Mouse (Mus musculus): Measurements from ENCODE around the gene Mindy4. TPM values are rescaled to one million over a fixed set of nuclear protein-coding genes. Genes with fewer than 3 reads are reported as not detected.

The Mindy4 gene
- total and polyA plus RNA-seq, 3 experiments = 0.23 to 1.6 TPM; not detected in 1

- DNase-seq (ENCODE audit: low read depth, low spot score) = peak; percentile 80
- H3K4me1 ChIP-seq (ENCODE audit: control insufficient read depth in 1 of 2, insufficient read depth in 2 of 2, low read length in 2 of 2) = peaks cover 5 to 56% of the 10 kb centered on the region in 2 experiments
- H3K9ac ChIP-seq (ENCODE audit: control insufficient read depth, low read depth, low read length, poor library complexity, severe bottlenecking) = peak overlapping the region; percentile 12; the same call in 1 of the 2 replicates
- H3K9me3 ChIP-seq (replicated peaks; ENCODE audit: insufficient read depth, low read length) = no peaks in the 10 kb centered on the region
- no peaks in the 10 kb centered on the region for H3K79me2 ChIP-seq (ENCODE audit: control insufficient read depth, insufficient read depth, low read length, poor library complexity)
- peak overlapping the region; percentile 22 to 36 for H3K4me3 ChIP-seq (ENCODE audit: control insufficient read depth in 1 of 2, insufficient read depth in 1 of 2, low read depth in 2 of 2, low read length in 2 of 2)
- no peaks in the 10 kb centered on the region for H3K27me3 ChIP-seq (ENCODE audit: control insufficient read depth in 1 of 2, insufficient read depth in 2 of 2, low read length in 2 of 2)
- peak overlapping the region; percentile 72 for H3K27ac ChIP-seq (ENCODE audit: control insufficient read depth, low read depth, low read length)
- H3K36me3 ChIP-seq (ENCODE audit: control insufficient read depth in 1 of 2, insufficient read depth in 2 of 2, low read length in 2 of 2) = peaks cover 0 to 13% of the 10 kb centered on the region in 2 experiments; a peak in 2 of 4 replicates
- TF ChIP-seq SIN3A (IDR thresholded peaks at IDR 0.05; ENCODE audit: low read length) (peak; percentile 56), ZC3H11A (IDR thresholded peaks at IDR 0.05; ENCODE audit: low read depth, low read length) (no peak), ETS1 (IDR thresholded peaks at IDR 0.05; ENCODE audit: low read depth, low read length) (peak; percentile 70), ZNF384 (IDR thresholded peaks at IDR 0.05; ENCODE audit: low read depth, low read length) (peak; percentile 96), CTCF (IDR thresholded peaks at IDR 0.05 in 2 of 3, conservative IDR thresholded peaks at IDR 0.05 in 1 of 3; ENCODE audit: control insufficient read depth in 1 of 3, insufficient read depth in 1 of 3, low read depth in 2 of 3, low read length in 3 of 3, poor library complexity in 1 of 3, severe bottlenecking in 1 of 3) (no peak), MXI1 (IDR thresholded peaks at IDR 0.05; ENCODE audit: low read depth, low read length) (0 out of 2 replicates have a peak, but pooled peaks have one; percentile 65), MYB (IDR thresholded peaks at IDR 0.05; ENCODE audit: low read depth, low read length) (peak; percentile 91), KAT2A (conservative IDR thresholded peaks at IDR 0.05; ENCODE audit: low read depth, low read length) (no peak), RCOR1 (IDR thresholded peaks at IDR 0.05; ENCODE audit: low read depth, low read length) (peak; percentile 84), UBTF (IDR thresholded peaks at IDR 0.05; ENCODE audit: borderline replicate concordance, insufficient read depth, low read depth, low read length) (no peak), GATA1 (IDR thresholded peaks at IDR 0.05; ENCODE audit: low read depth, low read length) (peak; percentile 88), TAL1 (IDR thresholded peaks at IDR 0.05; ENCODE audit: low read length) (peak; percentile 83), ZKSCAN1 (IDR thresholded peaks at IDR 0.05; ENCODE audit: low read depth, low read length) (no peak), EP300 (IDR thresholded peaks at IDR 0.05; ENCODE audit: low read depth in 1 of 2, low read length in 2 of 2) (peak; percentile 87 to 95), NELFE (IDR thresholded peaks at IDR 0.05; ENCODE audit: low read depth, low read length) (no peak), TCF12 (IDR thresholded peaks at IDR 0.05; ENCODE audit: low read depth, low read length) (peak; percentile 89)
Observed at GRCm38 (mm10) chr6:55323908-55324634, 120.9 kb downstream of the Mindy4 start.

- Histone ChIP-seq H3K4me1 (ENCODE audit: control insufficient read depth in 1 of 2, insufficient read depth in 2 of 2, low read length in 2 of 2) (peaks cover 5 to 56% of the 10 kb centered on the region in 2 experiments), H3K27ac (ENCODE audit: control insufficient read depth, low read depth, low read length) (no peak overlapping the region), H3K79me2 (ENCODE audit: control insufficient read depth, insufficient read depth, low read length, poor library complexity) (no peaks in the 10 kb centered on the region), H3K36me3 (ENCODE audit: control insufficient read depth in 1 of 2, insufficient read depth in 2 of 2, low read length in 2 of 2) (peaks cover 0 to 13% of the 10 kb centered on the region in 2 experiments; a peak in 2 of 4 replicates), H3K4me3 (ENCODE audit: control insufficient read depth in 1 of 2, insufficient read depth in 1 of 2, low read depth in 2 of 2, low read length in 2 of 2) (no peak overlapping the region), H3K9ac (ENCODE audit: control insufficient read depth, low read depth, low read length, poor library complexity, severe bottlenecking) (no peak overlapping the region), H3K27me3 (ENCODE audit: control insufficient read depth in 1 of 2, insufficient read depth in 2 of 2, low read length in 2 of 2) (no peaks in the 10 kb centered on the region), H3K9me3 (replicated peaks; ENCODE audit: insufficient read depth, low read length) (no peaks in the 10 kb centered on the region)
- TF ChIP-seq TAL1 (IDR thresholded peaks at IDR 0.05; ENCODE audit: low read length) (no peak), RAD21 (IDR thresholded peaks at IDR 0.05; ENCODE audit: low read depth, low read length) (peak; percentile 18), MAFK (IDR thresholded peaks at IDR 0.05; ENCODE audit: borderline replicate concordance, low read depth, low read length) (no peak), BHLHE40 (IDR thresholded peaks at IDR 0.05; ENCODE audit: borderline replicate concordance, low read depth, low read length) (no peak), ZNF384 (IDR thresholded peaks at IDR 0.05; ENCODE audit: low read depth, low read length) (no peak), CTCF (IDR thresholded peaks at IDR 0.05 in 2 of 3, conservative IDR thresholded peaks at IDR 0.05 in 1 of 3; ENCODE audit: control insufficient read depth in 1 of 3, insufficient read depth in 1 of 3, low read depth in 2 of 3, low read length in 3 of 3, poor library complexity in 1 of 3, severe bottlenecking in 1 of 3) (peak in 2 of 3 experiments; percentile 34 to 44; a peak in 4 of 6 replicates), CHD2 (IDR thresholded peaks at IDR 0.05; ENCODE audit: low read length) (no peak), MYB (IDR thresholded peaks at IDR 0.05; ENCODE audit: low read depth, low read length) (no peak), NRF1 (IDR thresholded peaks at IDR 0.05; ENCODE audit: insufficient read depth, low read depth, low read length, poor library complexity, severe bottlenecking) (no peak), SMC3 (IDR thresholded peaks at IDR 0.05; ENCODE audit: low read depth, low read length) (peak; percentile 20), USF2 (IDR thresholded peaks at IDR 0.05; ENCODE audit: borderline replicate concordance in 1 of 2, insufficient read depth in 1 of 2, low read depth in 1 of 2, low read length in 2 of 2) (no peak), SIN3A (IDR thresholded peaks at IDR 0.05; ENCODE audit: low read length) (no peak)
- DNase-seq (ENCODE audit: low read depth, low spot score) = peak; percentile 36
Observed at GRCm38 (mm10) chr6:55324785-55325184, 121.6 kb downstream of the Mindy4 start.

Data from MEL (cell line).